ENCODE assay signal across 23 mouse cellular contexts in the genomic region with DNA sequence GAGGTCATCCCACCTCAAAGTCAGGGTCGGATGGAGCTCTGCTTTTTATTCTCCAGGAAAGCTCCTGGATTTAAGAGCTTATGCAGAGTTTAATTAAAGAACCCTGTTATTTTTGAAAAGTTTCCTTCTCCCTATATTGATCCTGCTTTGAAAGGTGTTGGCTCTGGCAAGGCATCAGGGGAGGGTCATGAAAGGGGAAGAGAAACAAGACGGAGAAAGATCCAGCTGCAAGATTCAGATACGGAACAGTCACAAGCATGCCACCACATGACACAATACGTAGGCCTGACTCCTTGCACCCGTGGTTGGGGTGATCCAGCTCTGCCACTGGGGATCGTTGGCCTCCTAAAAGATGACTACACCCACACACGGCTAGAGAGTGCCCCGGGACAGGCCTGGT.
"Had no signal": no experiment of that assay in that cellular context is flagged by ENCODE, and none has a peak within 500 bp of the region (broad histone marks: within the 10 kb centered on the region; RNA-seq: fewer than 3 reads in every experiment).

No protein-coding gene starts in this region.

- H3K4me3 ChIP-seq: limb, embryonic 12.5 days; limb, embryonic 15.5 days; midbrain, embryonic 13.5 days; neural tube, embryonic 12.5 days; neural tube, embryonic 15.5 days had no signal

- DNase-seq: kidney, adult 2 months; kidney, postnatal 25 days; left cerebral cortex, postnatal 4 days; liver, postnatal 0 days; lung, embryonic 14.5 days; lung, postnatal 10 days; lung, postnatal 36 days; right cerebral cortex, adult 18-20 months; right cerebral cortex, postnatal 14 days; thymus, adult 2 months; thymus, postnatal 14 days; thymus, postnatal 4 days had no signal

- H3K36me3 ChIP-seq: limb, embryonic 12.5 days; limb, embryonic 15.5 days; midbrain, embryonic 13.5 days; neural tube, embryonic 12.5 days; neural tube, embryonic 15.5 days had no signal

- H3K9ac ChIP-seq: limb, embryonic 12.5 days; limb, embryonic 15.5 days; liver, embryonic 14.5 days; liver, postnatal 0 days; lung, embryonic 14.5 days; midbrain, embryonic 13.5 days; neural tube, embryonic 12.5 days; neural tube, embryonic 15.5 days had no signal

- H3K4me1 ChIP-seq: limb, embryonic 12.5 days; limb, embryonic 15.5 days; midbrain, embryonic 13.5 days; neural tube, embryonic 15.5 days had no signal

- H3K9me3 ChIP-seq: limb, embryonic 12.5 days; limb, embryonic 15.5 days; midbrain, embryonic 13.5 days; neural tube, embryonic 12.5 days; neural tube, embryonic 15.5 days had no signal

- H3K4me2 ChIP-seq: limb, embryonic 12.5 days; limb, embryonic 15.5 days; liver, embryonic 11.5 days; lung, embryonic 14.5 days; midbrain, embryonic 13.5 days; neural tube, embryonic 12.5 days; neural tube, embryonic 15.5 days had no signal

- ATAC-seq: intestine, postnatal 0 days; liver, postnatal 0 days; midbrain, embryonic 13.5 days; midbrain, embryonic 16.5 days had no signal

- H3K27ac ChIP-seq: kidney, postnatal 0 days; limb, embryonic 12.5 days; limb, embryonic 15.5 days; liver, embryonic 14.5 days; midbrain, embryonic 13.5 days; neural tube, embryonic 12.5 days; neural tube, embryonic 15.5 days; stomach, postnatal 0 days had no signal

- H3K27me3 ChIP-seq: limb, embryonic 12.5 days; limb, embryonic 15.5 days; midbrain, embryonic 13.5 days; neural tube, embryonic 12.5 days; neural tube, embryonic 15.5 days had no signal
